Mouse (Mus musculus): ENCODE results near the gene Gnptg. TPM values are rescaled to one million over a fixed set of nuclear protein-coding genes. Genes with fewer than 3 reads are reported as not detected.

Gnptg gene
- 27.2 and 30.1 TPM in 2 replicates for polyA plus RNA-seq (2012; ENCODE audit: insufficient read depth, low replicate concordance)

DNA sequence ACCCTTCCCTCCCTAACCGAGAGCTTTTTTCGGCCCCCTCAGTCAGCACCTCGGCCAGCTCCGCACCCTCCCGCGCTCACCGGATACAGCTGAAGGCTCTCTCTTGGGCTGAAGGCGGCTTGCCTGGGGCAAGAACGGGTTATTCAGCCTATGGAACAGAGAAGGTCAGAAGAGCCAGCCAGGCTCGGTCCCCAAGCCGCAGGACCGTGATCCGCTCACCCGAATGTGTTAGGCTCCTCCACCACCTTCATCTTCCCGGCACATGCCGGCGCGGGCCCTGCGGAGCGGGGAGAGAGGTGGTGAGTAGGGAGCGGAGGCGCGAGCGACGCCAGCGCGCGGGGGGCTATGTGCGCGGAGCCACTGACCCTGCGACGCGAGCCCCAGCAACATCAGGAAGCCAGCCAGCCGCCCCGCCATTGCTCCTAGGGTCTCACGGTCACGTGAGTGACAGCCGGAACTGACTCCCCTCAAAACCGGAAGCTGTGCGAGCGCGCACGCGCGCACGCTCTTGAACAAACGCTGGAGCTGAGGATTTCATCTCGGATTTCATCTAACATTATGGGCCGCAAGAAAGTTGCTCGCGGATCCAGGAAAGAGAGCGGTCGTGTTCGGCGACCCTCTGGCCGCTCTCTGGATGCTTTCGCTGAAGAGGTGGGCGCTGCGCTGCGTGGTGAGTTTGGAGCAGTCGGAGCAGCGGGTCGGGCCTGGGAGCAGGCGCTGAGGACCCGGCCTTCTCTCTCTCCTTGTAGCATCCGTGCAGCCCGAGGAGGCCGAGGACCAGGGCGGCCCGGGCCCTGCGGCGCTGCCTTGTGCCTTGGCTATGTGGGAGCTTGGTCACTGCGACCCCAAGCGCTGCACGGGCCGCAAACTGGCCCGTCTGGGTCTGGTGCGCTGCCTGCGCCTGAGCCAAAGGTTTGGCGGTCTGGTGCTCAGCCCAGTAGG lies at the start of gene Gnptg, which contains the start of gene Tsr3:
Gnptg (minus strand) TSS at position 430 of the 942 bp plus-strand sequence.
Tsr3 (plus strand) TSS at position 476 of the 942 bp plus-strand sequence.
- TF ChIP-seq FLI1 (IDR thresholded peaks at IDR 0.05; ENCODE audit: low read length): peak; percentile 46; the same call in 1 of the 2 replicates
- no peak for TF ChIP-seq GATA1 (IDR thresholded peaks at IDR 0.05; ENCODE audit: borderline replicate concordance, low read length)
- no peaks in the 10 kb centered on the region for H3K9me3 ChIP-seq
- peaks cover 57% of the 10 kb centered on the region for H3K36me3 ChIP-seq (replicated peaks; ENCODE audit: low read length)
- H3K4me3 ChIP-seq (replicated peaks): peak within 1 kb of the TSS; percentile 98
- peaks cover 36% of the 10 kb centered on the region for H3K4me1 ChIP-seq
- H3K27me3 ChIP-seq (replicated peaks): no peaks in the 10 kb centered on the region

DNA sequence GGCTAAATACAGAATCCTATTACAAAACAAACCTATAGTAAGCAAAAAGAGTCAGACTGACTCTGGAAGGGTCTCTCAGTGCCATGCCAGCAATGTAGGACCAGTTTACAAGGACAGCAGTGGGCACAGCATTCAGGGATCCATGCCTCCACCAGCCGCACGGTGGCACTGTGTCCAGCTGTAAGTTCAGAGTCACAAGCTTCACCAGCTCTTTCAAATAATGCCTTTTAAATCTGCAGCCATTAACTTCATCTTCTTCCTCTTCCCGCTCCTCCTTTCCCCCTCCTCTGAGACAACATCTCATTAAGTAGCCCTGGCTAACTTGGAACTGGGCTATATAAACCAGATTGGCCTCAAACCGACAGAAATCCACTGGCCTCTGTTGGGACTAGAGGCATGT lies 48.9 kb upstream of the Gnptg start:
- Histone ChIP-seq H3K36me3 (replicated peaks; ENCODE audit: low read length) (no peaks in the 10 kb centered on the region), H3K4me1 (peaks cover 4% of the 10 kb centered on the region; the same call in 1 of the 2 replicates), H3K9me3 (no peaks in the 10 kb centered on the region), H3K27me3 (replicated peaks) (peaks cover 25% of the 10 kb centered on the region), H3K4me3 (replicated peaks) (no peak overlapping the region)
- TF ChIP-seq FLI1 (IDR thresholded peaks at IDR 0.05; ENCODE audit: low read length) (no peak), GATA1 (IDR thresholded peaks at IDR 0.05; ENCODE audit: borderline replicate concordance, low read length) (no peak)

- Histone ChIP-seq H3K36me3 (replicated peaks; ENCODE audit: low read length) (no peaks in the 10 kb centered on the region), H3K27me3 (replicated peaks) (peaks cover 2% of the 10 kb centered on the region), H3K4me1 (peaks cover 10% of the 10 kb centered on the region), H3K4me3 (replicated peaks) (no peak overlapping the region), H3K9me3 (peaks cover 4% of the 10 kb centered on the region; the same call in 1 of the 2 replicates)
- no peak for TF ChIP-seq FLI1 (IDR thresholded peaks at IDR 0.05; ENCODE audit: low read length)
- TF ChIP-seq GATA1 (IDR thresholded peaks at IDR 0.05; ENCODE audit: borderline replicate concordance, low read length): no peak
Measured at GRCm38 (mm10) chr17:25285033-25285432, 45.1 kb upstream of the Gnptg start.

DNA sequence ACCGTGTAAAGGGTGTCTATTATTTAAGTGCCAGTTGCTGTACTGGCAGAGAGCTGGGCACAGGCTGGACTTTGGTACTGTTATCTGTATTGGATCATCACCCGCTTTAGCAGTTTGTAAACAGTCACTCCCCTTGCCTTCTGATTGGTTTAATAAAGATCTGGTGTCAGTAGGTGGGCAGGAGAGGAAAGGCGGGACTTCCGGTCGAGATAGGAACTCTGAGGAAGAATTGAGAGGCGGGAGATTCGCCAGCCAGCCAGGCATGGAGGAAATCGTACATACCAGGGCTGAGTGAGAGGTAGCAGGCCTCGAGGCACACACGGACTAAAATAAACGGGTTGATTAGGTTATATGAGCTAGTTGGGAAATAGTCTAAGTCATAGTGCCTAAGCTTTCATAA lies 42.2 kb upstream of the Gnptg start:
- peaks cover 4% of the 10 kb centered on the region; the same call in 1 of the 2 replicates for H3K9me3 ChIP-seq
- TF ChIP-seq GATA1 (IDR thresholded peaks at IDR 0.05; ENCODE audit: borderline replicate concordance, low read length) (no peak), FLI1 (IDR thresholded peaks at IDR 0.05; ENCODE audit: low read length) (no peak)
- H3K4me3 ChIP-seq (replicated peaks): no peak overlapping the region
- H3K36me3 ChIP-seq (replicated peaks; ENCODE audit: low read length): no peaks in the 10 kb centered on the region
- peaks cover 20% of the 10 kb centered on the region for H3K4me1 ChIP-seq
- H3K27me3 ChIP-seq (replicated peaks): peaks cover 7% of the 10 kb centered on the region

DNA sequence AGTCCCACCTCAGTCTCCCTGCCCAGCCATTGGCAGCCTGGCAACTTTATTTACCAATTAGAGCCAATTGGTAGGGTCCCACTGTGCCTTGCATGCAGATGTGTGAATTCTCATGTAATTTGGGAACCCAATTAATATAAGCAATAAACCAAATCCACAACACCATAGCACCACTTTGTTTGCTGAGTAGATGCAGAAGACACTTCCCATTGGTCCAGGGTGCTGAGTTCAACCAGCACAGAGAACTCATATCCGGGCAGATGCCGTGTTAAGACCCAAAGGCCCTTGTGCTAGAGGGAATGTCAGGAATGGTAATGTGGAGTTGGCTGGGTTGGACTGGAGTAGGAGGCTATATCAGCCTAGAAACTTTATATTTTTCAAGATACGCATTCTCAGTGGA lies 35.9 kb upstream of the Gnptg start:
- no peak for TF ChIP-seq FLI1 (IDR thresholded peaks at IDR 0.05; ENCODE audit: low read length)
- no peak for TF ChIP-seq GATA1 (IDR thresholded peaks at IDR 0.05; ENCODE audit: borderline replicate concordance, low read length)
- Histone ChIP-seq H3K36me3 (replicated peaks; ENCODE audit: low read length) (peaks cover 2% of the 10 kb centered on the region), H3K9me3 (no peaks in the 10 kb centered on the region), H3K4me1 (peaks cover 35% of the 10 kb centered on the region), H3K4me3 (replicated peaks) (no peak overlapping the region), H3K27me3 (replicated peaks) (peaks cover 9% of the 10 kb centered on the region)

GRCm38 (mm10) chr17:25274571-25275346 lies 34.8 kb upstream of the Gnptg start, which contains the start of gene Ube2i:
TSS of gene Ube2i (minus strand) at chr17:25274622.
- peaks cover 9% of the 10 kb centered on the region for H3K27me3 ChIP-seq (replicated peaks)
- H3K4me3 ChIP-seq (replicated peaks): peak within 1 kb of the TSS; percentile 95
- peaks cover 45% of the 10 kb centered on the region for H3K4me1 ChIP-seq
- no peaks in the 10 kb centered on the region for H3K9me3 ChIP-seq
- TF ChIP-seq GATA1 (IDR thresholded peaks at IDR 0.05; ENCODE audit: borderline replicate concordance, low read length) (no peak), FLI1 (IDR thresholded peaks at IDR 0.05; ENCODE audit: low read length) (no peak)
- peaks cover 12% of the 10 kb centered on the region for H3K36me3 ChIP-seq (replicated peaks; ENCODE audit: low read length)

- no peaks in the 10 kb centered on the region for H3K9me3 ChIP-seq
- H3K27me3 ChIP-seq (replicated peaks): peaks cover 7% of the 10 kb centered on the region
- H3K4me1 ChIP-seq: peaks cover 48% of the 10 kb centered on the region
- peak overlapping the region; percentile 95 for H3K4me3 ChIP-seq (replicated peaks)
- no peak for TF ChIP-seq GATA1 (IDR thresholded peaks at IDR 0.05; ENCODE audit: borderline replicate concordance, low read length)
- TF ChIP-seq FLI1 (IDR thresholded peaks at IDR 0.05; ENCODE audit: low read length): no peak
- peaks cover 21% of the 10 kb centered on the region for H3K36me3 ChIP-seq (replicated peaks; ENCODE audit: low read length)
Measured at GRCm38 (mm10) chr17:25273706-25274501, 34.0 kb upstream of the Gnptg start.

DNA sequence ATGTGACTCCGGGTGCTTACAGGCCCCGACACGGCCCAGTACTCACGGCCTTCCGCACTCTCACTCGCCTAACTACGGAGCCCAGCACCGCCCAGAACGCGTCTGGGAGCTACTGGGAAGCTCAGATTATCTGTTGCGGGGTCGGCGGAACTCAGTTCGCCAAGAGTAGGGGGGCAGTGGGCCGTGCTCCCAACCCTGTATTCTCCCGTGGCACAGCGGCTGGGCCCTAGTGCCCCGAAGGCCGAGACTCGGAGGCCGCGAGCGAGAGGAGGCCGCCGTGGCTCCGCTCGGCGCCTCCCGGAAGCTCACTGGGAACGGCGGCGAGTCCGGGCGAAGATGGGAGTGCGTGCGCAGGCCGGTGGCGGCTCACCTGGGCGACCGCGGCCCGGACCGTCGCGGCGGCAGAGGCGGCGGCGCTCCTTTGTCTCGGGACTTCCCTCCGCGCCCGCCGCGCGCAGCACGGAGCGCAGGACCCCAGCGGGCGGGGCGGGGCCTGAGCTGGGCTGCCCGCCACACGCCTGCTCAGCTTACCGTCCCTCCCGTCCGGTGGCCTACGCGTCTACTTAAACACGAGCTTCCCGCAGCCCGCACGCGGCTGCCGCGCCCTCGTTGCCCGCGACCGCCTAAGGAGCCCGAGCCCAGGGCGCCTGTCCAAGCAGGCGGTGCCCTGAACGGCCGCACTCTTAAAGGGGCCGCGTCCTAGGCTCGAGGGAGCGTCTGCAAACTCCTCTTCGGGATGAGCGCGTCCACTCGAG lies 33.2 kb upstream of the Gnptg start:
- Histone ChIP-seq H3K4me1 (peaks cover 54% of the 10 kb centered on the region), H3K4me3 (replicated peaks) (peak overlapping the region; percentile 95), H3K27me3 (replicated peaks) (peaks cover 5% of the 10 kb centered on the region), H3K36me3 (replicated peaks; ENCODE audit: low read length) (peaks cover 29% of the 10 kb centered on the region), H3K9me3 (no peaks in the 10 kb centered on the region)
- TF ChIP-seq GATA1 (IDR thresholded peaks at IDR 0.05; ENCODE audit: borderline replicate concordance, low read length): no peak
- TF ChIP-seq FLI1 (IDR thresholded peaks at IDR 0.05; ENCODE audit: low read length): no peak

Data from megakaryocyte, embryonic 14.5 days (primary cell).